Mouse (Mus musculus): ENCODE results near the gene Cfap161. TPM values are rescaled to one million over a fixed set of nuclear protein-coding genes. Genes with fewer than 3 reads are reported as not detected.

The Cfap161 gene
- polyA plus RNA-seq, 1 experiment from 2014 or later = 0.32 TPM

- no peak overlapping the region for H3K4me2 ChIP-seq
- H3K36me3 ChIP-seq = no peaks in the 10 kb centered on the region
- WGBS = 81% methylated on average over 6 of the region's 6 CpGs
- H3K4me3 ChIP-seq (replicated peaks) = no peak overlapping the region
- no peak overlapping the region for H3K9ac ChIP-seq
- peaks cover 12% of the 10 kb centered on the region; the same call in 1 of the 2 replicates for H3K4me1 ChIP-seq
- H3K9me3 ChIP-seq = no peaks in the 10 kb centered on the region
- no peaks in the 10 kb centered on the region for H3K27me3 ChIP-seq (replicated peaks)
- ATAC-seq (ENCODE audit: insufficient read depth, low FRiP score, low read depth) = no peak
- no peak overlapping the region for H3K27ac ChIP-seq
Observed at GRCm38 (mm10) chr7:83736341-83737115, 58.2 kb downstream of the Cfap161 start.

GRCm38 (mm10) chr7:83735108-83735781, 59.4 kb downstream of the Cfap161 start:
- no peak overlapping the region for H3K27ac ChIP-seq
- H3K27me3 ChIP-seq (replicated peaks) = no peaks in the 10 kb centered on the region
- ATAC-seq (ENCODE audit: insufficient read depth, low FRiP score, low read depth) = no peak
- H3K4me1 ChIP-seq = peaks cover 12% of the 10 kb centered on the region; the same call in 1 of the 2 replicates
- no peak overlapping the region for H3K4me3 ChIP-seq (replicated peaks)
- no peaks in the 10 kb centered on the region for H3K9me3 ChIP-seq
- H3K36me3 ChIP-seq = no peaks in the 10 kb centered on the region
- no peak overlapping the region for H3K4me2 ChIP-seq
- WGBS = 85% methylated on average over 7 of the region's 7 CpGs
- no peak overlapping the region for H3K9ac ChIP-seq

- H3K9ac ChIP-seq = no peak overlapping the region
- no peaks in the 10 kb centered on the region for H3K36me3 ChIP-seq
- peaks cover 12% of the 10 kb centered on the region; the same call in 1 of the 2 replicates for H3K4me1 ChIP-seq
- no peaks in the 10 kb centered on the region for H3K27me3 ChIP-seq (replicated peaks)
- ATAC-seq (ENCODE audit: insufficient read depth, low FRiP score, low read depth) = no peak
- WGBS = 73% methylated on average over 6 of the region's 6 CpGs
- H3K9me3 ChIP-seq = no peaks in the 10 kb centered on the region
- no peak overlapping the region for H3K4me2 ChIP-seq
- H3K27ac ChIP-seq = no peak overlapping the region
- no peak overlapping the region for H3K4me3 ChIP-seq (replicated peaks)
Observed at GRCm38 (mm10) chr7:83734671-83735082, 60.0 kb downstream of the Cfap161 start.

GRCm38 (mm10) chr7:83734246-83734645, 60.4 kb downstream of the Cfap161 start:
- no peaks in the 10 kb centered on the region for H3K36me3 ChIP-seq
- no peaks in the 10 kb centered on the region for H3K9me3 ChIP-seq
- H3K4me2 ChIP-seq = no peak overlapping the region
- no peak overlapping the region for H3K4me3 ChIP-seq (replicated peaks)
- ATAC-seq (ENCODE audit: insufficient read depth, low FRiP score, low read depth) = no peak
- H3K27ac ChIP-seq = no peak overlapping the region
- no peak overlapping the region for H3K9ac ChIP-seq
- no peaks in the 10 kb centered on the region for H3K27me3 ChIP-seq (replicated peaks)
- 81% methylated on average over 3 of the region's 3 CpGs for WGBS
- H3K4me1 ChIP-seq = peaks cover 12% of the 10 kb centered on the region; the same call in 1 of the 2 replicates

GRCm38 (mm10) chr7:83732781-83733180, 61.9 kb downstream of the Cfap161 start:
- Histone ChIP-seq H3K4me2 (no peak overlapping the region), H3K36me3 (no peaks in the 10 kb centered on the region), H3K27me3 (replicated peaks) (no peaks in the 10 kb centered on the region), H3K9ac (no peak overlapping the region), H3K4me3 (replicated peaks) (no peak overlapping the region), H3K9me3 (no peaks in the 10 kb centered on the region), H3K4me1 (peaks cover 3% of the 10 kb centered on the region; the same call in 1 of the 2 replicates), H3K27ac (no peak overlapping the region)
- no peak for ATAC-seq (ENCODE audit: insufficient read depth, low FRiP score, low read depth)
- WGBS = 91% methylated on average over 3 of the region's 3 CpGs

- H3K9ac ChIP-seq = no peak overlapping the region
- no peak overlapping the region for H3K27ac ChIP-seq
- no peak overlapping the region for H3K4me3 ChIP-seq (replicated peaks)
- H3K27me3 ChIP-seq (replicated peaks) = no peaks in the 10 kb centered on the region
- no peaks in the 10 kb centered on the region for H3K9me3 ChIP-seq
- no peaks in the 10 kb centered on the region for H3K36me3 ChIP-seq
- no peak for ATAC-seq (ENCODE audit: insufficient read depth, low FRiP score, low read depth)
- no peaks in the 10 kb centered on the region for H3K4me1 ChIP-seq
- 78% methylated on average over 15 of the region's 15 CpGs for WGBS
- no peak overlapping the region for H3K4me2 ChIP-seq
Observed at GRCm38 (mm10) chr7:83731961-83732666, 62.6 kb downstream of the Cfap161 start.

- Histone ChIP-seq H3K9me3 (no peaks in the 10 kb centered on the region), H3K4me2 (no peak overlapping the region), H3K36me3 (no peaks in the 10 kb centered on the region), H3K9ac (no peak overlapping the region), H3K4me3 (replicated peaks) (no peak overlapping the region), H3K27me3 (replicated peaks) (no peaks in the 10 kb centered on the region), H3K4me1 (no peaks in the 10 kb centered on the region), H3K27ac (no peak overlapping the region)
- WGBS = 70% methylated on average over 6 of the region's 6 CpGs
- no peak for ATAC-seq (ENCODE audit: insufficient read depth, low FRiP score, low read depth)
Observed at GRCm38 (mm10) chr7:83731297-83731696, 63.4 kb downstream of the Cfap161 start.

GRCm38 (mm10) chr7:83726936-83727632, 67.6 kb downstream of the Cfap161 start:
- Histone ChIP-seq H3K36me3 (no peaks in the 10 kb centered on the region), H3K27ac (no peak overlapping the region), H3K4me2 (no peak overlapping the region), H3K4me1 (no peaks in the 10 kb centered on the region), H3K27me3 (replicated peaks) (no peaks in the 10 kb centered on the region), H3K4me3 (replicated peaks) (no peak overlapping the region), H3K9me3 (no peaks in the 10 kb centered on the region), H3K9ac (no peak overlapping the region)
- WGBS = 60% methylated on average over 5 of the region's 5 CpGs
- no peak for ATAC-seq (ENCODE audit: insufficient read depth, low FRiP score, low read depth)

- Histone ChIP-seq H3K9me3 (no peaks in the 10 kb centered on the region), H3K9ac (no peak overlapping the region), H3K4me2 (no peak overlapping the region), H3K4me1 (no peaks in the 10 kb centered on the region), H3K36me3 (no peaks in the 10 kb centered on the region), H3K27ac (no peak overlapping the region), H3K4me3 (replicated peaks) (no peak overlapping the region), H3K27me3 (replicated peaks) (no peaks in the 10 kb centered on the region)
- ATAC-seq (ENCODE audit: insufficient read depth, low FRiP score, low read depth) = no peak
Observed at GRCm38 (mm10) chr7:83725801-83726200, 68.9 kb downstream of the Cfap161 start.

GRCm38 (mm10) chr7:83724541-83724940, 70.1 kb downstream of the Cfap161 start:
- no peak for ATAC-seq (ENCODE audit: insufficient read depth, low FRiP score, low read depth)
- Histone ChIP-seq H3K36me3 (no peaks in the 10 kb centered on the region), H3K27ac (no peak overlapping the region), H3K27me3 (replicated peaks) (no peaks in the 10 kb centered on the region), H3K9ac (no peak overlapping the region), H3K4me2 (no peak overlapping the region), H3K4me1 (no peaks in the 10 kb centered on the region), H3K9me3 (no peaks in the 10 kb centered on the region), H3K4me3 (replicated peaks) (no peak overlapping the region)
- WGBS = 56% methylated on average over 2 of the region's 2 CpGs

Measured in stomach, embryonic 15.5 days (tissue).